Mouse (Mus musculus) liver, embryonic 16.5 days (tissue): ENCODE measurements around the gene Bub1. TPM values are rescaled to one million over a fixed set of nuclear protein-coding genes. Genes with fewer than 3 reads are reported as not detected.

Source experiments
- ATAC-seq: fragments of 200-750 bp; cut with Nextera tagmentation; 2 replicates; pipeline ENCODE4 v1.8.0; 2017; ENCODE audit warnings: low read depth, mild to moderate bottlenecking, moderate number of reproducible peaks, moderate library complexity
- H3K27ac ChIP-seq: fragments of 300-500 bp; sonication (generic); 2 replicates; pipeline ENCODE4 v1.5.1; 2014; ENCODE audit warnings: mild to moderate bottlenecking, low read length
- H3K27me3 ChIP-seq: fragments of 300-500 bp; sonication (generic); 2 replicates; pipeline ENCODE4 v1.6.1; 2014; ENCODE audit warnings: low read depth, low read length, mixed read lengths; ENCODE audit not compliant: control insufficient read depth, insufficient read depth
- H3K36me3 ChIP-seq: fragments of 300-500 bp; sonication (generic); 2 replicates; pipeline ENCODE4 v1.6.1; 2014; ENCODE audit warnings: mild to moderate bottlenecking; ENCODE audit not compliant: control insufficient read depth, insufficient read depth
- H3K4me1 ChIP-seq: fragments of 300-500 bp; sonication (generic); 2 replicates; pipeline ENCODE4 v1.6.1; 2014; ENCODE audit warnings: low read depth, low read length, mixed read lengths; ENCODE audit not compliant: control insufficient read depth
- H3K4me2 ChIP-seq: fragments of 300-500 bp; sonication (generic); 2 replicates; pipeline ENCODE4 v1.6.1; 2014; ENCODE audit warnings: low read depth, low read length, mixed read lengths
- H3K4me3 ChIP-seq: fragments of 300-500 bp; sonication (generic); 2 replicates; pipeline ENCODE4 v1.5.1; 2014; ENCODE audit warnings: low read depth, mild to moderate bottlenecking, low read length
- H3K9ac ChIP-seq: fragments of 300-500 bp; sonication (generic); 2 replicates; pipeline ENCODE4 v1.6.1; 2014; ENCODE audit warnings: low read depth, low read length
- H3K9me3 ChIP-seq: fragments of 300-500 bp; sonication (generic); replicated peaks from 2 replicates; pipeline ENCODE4 v1.6.1; 2016; ENCODE audit warnings: low read length; ENCODE audit not compliant: control insufficient read depth
- WGBS: fragments of 180-500 bp; shearing (Covaris S2); extraction: QIAGEN DNeasy Blood & Tissue Kit; methylation state at CpG from one replicate; pipeline ENCODE4 v1.1.7; 2014; ENCODE audit not compliant: insufficient replicate concordance; 5-methylcytosine and 5-hydroxymethylcytosine counted together
- polyA plus RNA-seq: library from polyadenylated mRNA; unstranded; fragments of >200 nt; fragmentation: Nextera tagmentation; extraction: Ambion mirVana; gene quantifications from 2 replicates; pipeline ENCODE4 v1.2.1, GENCODE M21; 2015

The Bub1 gene
- polyA plus RNA-seq, 1 experiment from 2014 or later: 28.9 TPM

GRCm38 (mm10) chr2:127788440-127789116 is 43.1 kb downstream of the Bub1 start, which contains the start of gene Nphp1:
Gene Nphp1, minus strand, starts transcription at chr2:127788897.
- Histone ChIP-seq H3K9ac (peak within 1 kb of the TSS; percentile 75), H3K27me3 (no peaks in the 10 kb centered on the region), H3K9me3 (no peaks in the 10 kb centered on the region), H3K4me3 (peak within 1 kb of the TSS; percentile 81), H3K36me3 (no peaks in the 10 kb centered on the region), H3K4me2 (peak within 1 kb of the TSS; percentile 84), H3K4me1 (peaks cover 17% of the 10 kb centered on the region), H3K27ac (peak within 1 kb of the TSS; percentile 46)
- ATAC-seq: peak; percentile 83
- WGBS: under 1% methylated on average over 40 of the region's 40 CpGs

GRCm38 (mm10) chr2:127787226-127787625 is 44.4 kb downstream of the Bub1 start:
- H3K27ac ChIP-seq: no peak overlapping the region
- no peak overlapping the region for H3K4me2 ChIP-seq
- H3K36me3 ChIP-seq: no peaks in the 10 kb centered on the region
- H3K9ac ChIP-seq: no peak overlapping the region
- peaks cover 17% of the 10 kb centered on the region for H3K4me1 ChIP-seq
- 80% methylated on average over 5 of the region's 5 CpGs for WGBS
- ATAC-seq: no peak
- H3K27me3 ChIP-seq: no peaks in the 10 kb centered on the region
- H3K9me3 ChIP-seq: no peaks in the 10 kb centered on the region
- no peak overlapping the region for H3K4me3 ChIP-seq

GRCm38 (mm10) chr2:127778451-127778850 is 53.2 kb downstream of the Bub1 start:
- H3K27ac ChIP-seq: no peak overlapping the region

GRCm38 (mm10) chr2:127775013-127775412 is 56.7 kb downstream of the Bub1 start:
- no peak overlapping the region for H3K9ac ChIP-seq
- H3K9me3 ChIP-seq: no peaks in the 10 kb centered on the region
- no peaks in the 10 kb centered on the region for H3K27me3 ChIP-seq
- H3K36me3 ChIP-seq: no peaks in the 10 kb centered on the region
- peaks cover 6% of the 10 kb centered on the region for H3K4me1 ChIP-seq
- H3K27ac ChIP-seq: no peak overlapping the region
- 69% methylated on average over 3 of the region's 3 CpGs for WGBS
- H3K4me3 ChIP-seq: no peak overlapping the region
- no peak overlapping the region for H3K4me2 ChIP-seq
- ATAC-seq: no peak

More at GRCm38 (mm10) chr2:127778451-127778850, 53.2 kb downstream of the Bub1 start:
- Histone ChIP-seq H3K4me3 (no peak overlapping the region), H3K27me3 (no peaks in the 10 kb centered on the region), H3K4me2 (no peak overlapping the region), H3K9ac (no peak overlapping the region), H3K9me3 (no peaks in the 10 kb centered on the region), H3K36me3 (no peaks in the 10 kb centered on the region), H3K4me1 (peaks cover 6% of the 10 kb centered on the region)
- 75% methylated on average over 5 of the region's 5 CpGs for WGBS
- no peak for ATAC-seq

- Histone ChIP-seq H3K4me2 (peak overlapping the region; percentile 24; the same call in 1 of the 2 replicates), H3K9ac (no peak overlapping the region), H3K27ac (no peak overlapping the region)
These were observed 57.1 kb downstream of the Bub1 start for GRCm38 (mm10) chr2:127774578-127774941.

GRCm38 (mm10) chr2:127773938-127774577 is 57.6 kb downstream of the Bub1 start:
- WGBS: 52% methylated on average over 15 of the region's 15 CpGs

More at GRCm38 (mm10) chr2:127774578-127774941, 57.1 kb downstream of the Bub1 start:
- WGBS: 59% methylated on average over 1 of the region's 1 CpGs
- ATAC-seq: no peak
- peaks cover 6% of the 10 kb centered on the region for H3K4me1 ChIP-seq
- no peak overlapping the region for H3K4me3 ChIP-seq
- H3K27me3 ChIP-seq: no peaks in the 10 kb centered on the region
- no peaks in the 10 kb centered on the region for H3K9me3 ChIP-seq
- no peaks in the 10 kb centered on the region for H3K36me3 ChIP-seq

GRCm38 (mm10) chr2:127761587-127761986 is 70.1 kb downstream of the Bub1 start:
- no peak for ATAC-seq
- H3K27me3 ChIP-seq: no peaks in the 10 kb centered on the region
- H3K9me3 ChIP-seq: no peaks in the 10 kb centered on the region
- WGBS: 60% methylated on average over 5 of the region's 5 CpGs
- H3K9ac ChIP-seq: no peak overlapping the region
- no peak overlapping the region for H3K27ac ChIP-seq
- no peak overlapping the region for H3K4me2 ChIP-seq
- H3K4me3 ChIP-seq: no peak overlapping the region
- H3K4me1 ChIP-seq: peaks cover 4% of the 10 kb centered on the region; the same call in 1 of the 2 replicates
- H3K36me3 ChIP-seq: no peaks in the 10 kb centered on the region

More at GRCm38 (mm10) chr2:127773938-127774577, 57.6 kb downstream of the Bub1 start:
- ATAC-seq: peak; percentile 81
- Histone ChIP-seq H3K4me1 (peaks cover 6% of the 10 kb centered on the region), H3K9ac (no peak overlapping the region), H3K27me3 (no peaks in the 10 kb centered on the region), H3K9me3 (no peaks in the 10 kb centered on the region), H3K4me2 (peak overlapping the region; percentile 24; the same call in 1 of the 2 replicates), H3K27ac (peak overlapping the region; percentile 14; the same call in 1 of the 2 replicates), H3K4me3 (no peak overlapping the region), H3K36me3 (no peaks in the 10 kb centered on the region)

- 29% methylated on average over 10 of the region's 10 CpGs for WGBS
- Histone ChIP-seq H3K9me3 (no peaks in the 10 kb centered on the region), H3K4me1 (peaks cover 4% of the 10 kb centered on the region; the same call in 1 of the 2 replicates), H3K4me3 (no peak overlapping the region), H3K4me2 (no peak overlapping the region), H3K27ac (no peak overlapping the region), H3K36me3 (no peaks in the 10 kb centered on the region), H3K9ac (no peak overlapping the region), H3K27me3 (no peaks in the 10 kb centered on the region)
- ATAC-seq: no peak
These were observed 71.2 kb downstream of the Bub1 start for GRCm38 (mm10) chr2:127760429-127761000.

- Histone ChIP-seq H3K36me3 (no peaks in the 10 kb centered on the region), H3K4me1 (peaks cover 4% of the 10 kb centered on the region; the same call in 1 of the 2 replicates), H3K27me3 (no peaks in the 10 kb centered on the region), H3K9ac (no peak overlapping the region), H3K9me3 (no peaks in the 10 kb centered on the region), H3K27ac (no peak overlapping the region), H3K4me2 (no peak overlapping the region), H3K4me3 (no peak overlapping the region)
- 68% methylated on average over 6 of the region's 6 CpGs for WGBS
- no peak for ATAC-seq
These were observed 71.7 kb downstream of the Bub1 start for GRCm38 (mm10) chr2:127760014-127760413.
